ENCODE assay signal across 9 mouse cellular contexts in genomic region chr2:153851030-153851360, GRCm38 (mm10). TPM values are rescaled to one million over a fixed set of nuclear protein-coding genes. Genes with fewer than 3 reads are reported as not detected.
A peak's percentile ranks its signal among the peaks of the same experiment; 100 is the strongest.
DNase-seq lines count a peak whose midpoint lies in the region; ATAC-seq and TF ChIP-seq lines count a peak whose summit lies in the region.
"Had no signal": no experiment of that assay in that cellular context is flagged by ENCODE, and none has a peak within 500 bp of the region (broad histone marks: within the 10 kb centered on the region; RNA-seq: fewer than 3 reads in every experiment).

No protein-coding gene starts in this region.

- 44% methylated on average over 4 of the region's 4 CpGs for WGBS in kidney, embryonic 14.5 days

- TF ChIP-seq POLR2A in cortical plate, adult 2 months (IDR thresholded peaks at IDR 0.05; ENCODE audit: extremely low read depth, insufficient read depth, low read length): no peak

- H3K4me1 ChIP-seq in kidney, embryonic 14.5 days (ENCODE audit: control insufficient read depth, insufficient read depth, low read length): no peaks in the 10 kb centered on the region
- no peaks in the 10 kb centered on the region for H3K4me1 ChIP-seq in cortical plate, adult 2 months (ENCODE audit: control insufficient read depth, insufficient read depth, low read length)

- H3K9ac ChIP-seq in kidney, embryonic 14.5 days (ENCODE audit: low read depth, low read length): no peak overlapping the region
- H3K9ac ChIP-seq: midbrain, embryonic 12.5 days had no signal

- no peak overlapping the region for H3K4me3 ChIP-seq in kidney, embryonic 14.5 days (ENCODE audit: low read length)
- no peak overlapping the region for H3K4me3 ChIP-seq in cortical plate, adult 2 months (ENCODE audit: insufficient read depth, low read length)
- H3K4me3 ChIP-seq: midbrain, embryonic 12.5 days had no signal

- TF ChIP-seq CTCF in cortical plate, adult 2 months (IDR thresholded peaks at IDR 0.05; ENCODE audit: extremely low read depth, insufficient read depth, low read length): peak; percentile 53

- no peak for ATAC-seq in kidney, embryonic 14.5 days (ENCODE audit: low FRiP score, low TSS enrichment)

- intact Hi-C loops in heart, postnatal 14 days (cut with DNase I): loop anchor here (1.0 to 5.0 kb wide), 3 partner anchors 44 to 183 kb away; no protein-coding TSS in a partner anchor
- intact Hi-C loops in left cerebral cortex, postnatal 14 days (cut with DNase I): loop anchor here (1.0 kb wide), 1 partner anchor 183 kb away; no protein-coding TSS in a partner anchor

- H3K36me3 ChIP-seq in kidney, embryonic 14.5 days (ENCODE audit: control insufficient read depth, insufficient read depth, low read length): no peaks in the 10 kb centered on the region
- H3K36me3 ChIP-seq: midbrain, embryonic 12.5 days had no signal

- H3K27ac ChIP-seq in kidney, embryonic 14.5 days (ENCODE audit: low read depth, low read length): no peak overlapping the region
- no peak overlapping the region for H3K27ac ChIP-seq in cortical plate, adult 2 months (ENCODE audit: insufficient read depth, low read length)
- H3K27ac ChIP-seq: midbrain, embryonic 12.5 days had no signal

- H3K4me2 ChIP-seq in kidney, embryonic 14.5 days (replicated peaks; ENCODE audit: low read depth, low read length): no peak overlapping the region
- H3K4me2 ChIP-seq: midbrain, embryonic 12.5 days had no signal

- DNase-seq in kidney, adult 18-20 months: peak; percentile 64
- peak; percentile 66 for DNase-seq in adipocyte (ENCODE audit: low spot score)
- peak; percentile 64 to 73 for DNase-seq in heart, postnatal 14 days
- DNase-seq in left cerebral cortex, postnatal 14 days (ENCODE audit: low spot score in 2 of 2): peak; percentile 54 to 67
- peak; percentile 46 for DNase-seq in ovary, postnatal 36 days (ENCODE audit: low spot score)
- peak; percentile 10 for DNase-seq in yolk sac, embryonic 10.5 days (ENCODE audit: low spot score)

- H3K9me3 ChIP-seq in kidney, embryonic 14.5 days (ENCODE audit: control insufficient read depth, low read length): no peaks in the 10 kb centered on the region; the same call in 1 of the 2 replicates
- H3K9me3 ChIP-seq: midbrain, embryonic 12.5 days had no signal

- no peaks in the 10 kb centered on the region for H3K27me3 ChIP-seq in kidney, embryonic 14.5 days (ENCODE audit: control insufficient read depth, insufficient read depth, low read length)

RNA-seq across cellular contexts. Expression of gene Sun5, which starts 19.9 kb away (rescaled TPM):
- polyA plus RNA-seq in kidney, embryonic 14.5 days (2014; fragmentation: Nextera tagmentation; extraction: Ambion mirVana): not detected in 2 replicates
- polyA plus RNA-seq in cortical plate, adult 2 months (2012; rRNA removed): not detected in 2 replicates
- total RNA-seq in heart, postnatal 14 days (2021): not detected
- not detected for total RNA-seq in left cerebral cortex, postnatal 14 days (2021)
- polyA plus RNA-seq: midbrain, embryonic 12.5 days had no signal

RNA-seq across cellular contexts. Expression of gene Bpifb2, which starts 23.9 kb away (rescaled TPM):
- not detected in 2 replicates for polyA plus RNA-seq in kidney, embryonic 14.5 days (2014; fragmentation: Nextera tagmentation; extraction: Ambion mirVana)
- polyA plus RNA-seq in cortical plate, adult 2 months (2012; rRNA removed): not detected in 2 replicates
- not detected for total RNA-seq in heart, postnatal 14 days (2021)
- not detected for total RNA-seq in left cerebral cortex, postnatal 14 days (2021)
- polyA plus RNA-seq: midbrain, embryonic 12.5 days had no signal

RNA-seq across cellular contexts. Expression of gene Bpifb6, which starts 49.2 kb away (rescaled TPM):
- polyA plus RNA-seq in kidney, embryonic 14.5 days (2014; fragmentation: Nextera tagmentation; extraction: Ambion mirVana): not detected in 2 replicates
- polyA plus RNA-seq in cortical plate, adult 2 months (2012; rRNA removed): not detected in 2 replicates
- total RNA-seq in heart, postnatal 14 days (2021): not detected
- not detected for total RNA-seq in left cerebral cortex, postnatal 14 days (2021)
- polyA plus RNA-seq: midbrain, embryonic 12.5 days had no signal

Comparison
In these comparisons a context has a peak if more than half of its experiments do, and no peak if none do; other contexts are left out.
1. DNase-seq: peak in every context shown above with its lines; median percentile 68 in heart, postnatal 14 days; 66 in adipocyte; 64 in kidney, adult 18-20 months; 60 in left cerebral cortex, postnatal 14 days; 46 in ovary, postnatal 36 days; 10 in yolk sac, embryonic 10.5 days.